Mouse (Mus musculus) CD8-positive naive resting alpha-beta T cell, adult 2 months (primary cell): ENCODE data around the gene Cwf19l1.

Experiments
- DNase-seq, 2 experiments: peaks; one replicate each; pipeline ENCODE4 v3.0.0; 2022; ENCODE audit warnings: low read depth in 2 of 2, low spot score in 2 of 2

Cwf19l1 gene

DNA sequence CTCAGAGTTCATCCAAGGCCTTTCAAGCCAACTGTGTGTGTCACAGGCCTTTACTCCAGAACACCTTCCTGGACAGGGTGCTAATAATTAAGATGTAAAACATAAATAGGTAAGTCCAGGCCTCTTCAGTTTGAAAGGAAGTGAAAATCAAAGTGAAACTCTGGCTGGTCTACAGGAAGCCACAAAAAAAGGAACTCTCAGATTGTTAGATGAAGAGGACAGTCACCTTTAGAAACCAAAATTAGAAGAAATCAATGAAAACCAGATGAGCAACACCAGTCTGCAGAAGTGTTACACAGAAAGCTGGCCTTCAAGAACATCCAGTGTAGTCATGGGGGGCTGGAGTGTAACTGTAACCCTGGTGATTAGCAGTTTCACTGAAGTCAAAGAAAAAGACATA is 17.9 kb downstream of the Cwf19l1 start:
- no peak for DNase-seq

DNA sequence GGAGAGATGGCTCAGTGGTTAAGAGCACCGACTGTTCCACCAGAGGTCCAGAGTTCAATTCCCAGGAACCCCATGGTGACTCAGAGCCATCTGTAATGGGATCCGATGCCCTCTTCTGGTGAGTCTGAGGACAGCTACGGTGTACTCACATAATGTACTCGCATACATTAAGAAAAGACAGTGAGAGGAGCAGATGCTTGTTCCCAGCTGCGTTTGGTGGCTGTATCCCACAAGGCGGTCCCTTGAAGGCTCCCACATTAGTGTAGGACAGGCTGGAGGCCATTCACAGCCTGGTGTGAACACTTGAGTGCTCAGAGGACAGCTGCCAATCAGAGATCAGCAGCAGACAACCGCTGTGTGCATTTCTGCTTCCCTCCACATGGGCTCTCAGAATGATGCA is 24.0 kb downstream of the Cwf19l1 start:
- no peak for DNase-seq

DNA sequence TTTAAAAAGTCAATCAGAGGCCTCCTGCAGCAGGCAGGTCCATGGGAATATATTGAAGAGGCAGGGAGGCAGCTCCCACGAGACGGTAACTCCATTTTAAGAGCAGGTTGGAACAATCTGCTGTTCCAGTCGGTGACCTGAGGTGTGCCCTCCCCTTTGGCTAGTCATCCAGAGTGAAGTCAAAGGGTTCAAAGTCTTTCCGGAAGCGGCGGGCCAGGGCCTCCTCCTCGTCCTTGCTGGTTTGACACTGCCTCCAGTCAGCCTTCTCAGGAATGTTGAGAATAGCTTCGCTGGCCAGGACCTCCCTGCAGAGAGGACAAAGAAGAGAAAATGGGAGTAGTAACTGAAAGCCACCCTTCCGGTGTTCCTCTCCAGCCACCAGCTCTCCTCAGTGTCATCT is 25.3 kb downstream of the Cwf19l1 start:
- no peak for DNase-seq

- no peak for DNase-seq
Observed at GRCm38 (mm10) chr19:44108996-44109395, 26.7 kb downstream of the Cwf19l1 start.

- DNase-seq: no peak
Observed at GRCm38 (mm10) chr19:44107661-44108521, 27.8 kb downstream of the Cwf19l1 start.

DNA sequence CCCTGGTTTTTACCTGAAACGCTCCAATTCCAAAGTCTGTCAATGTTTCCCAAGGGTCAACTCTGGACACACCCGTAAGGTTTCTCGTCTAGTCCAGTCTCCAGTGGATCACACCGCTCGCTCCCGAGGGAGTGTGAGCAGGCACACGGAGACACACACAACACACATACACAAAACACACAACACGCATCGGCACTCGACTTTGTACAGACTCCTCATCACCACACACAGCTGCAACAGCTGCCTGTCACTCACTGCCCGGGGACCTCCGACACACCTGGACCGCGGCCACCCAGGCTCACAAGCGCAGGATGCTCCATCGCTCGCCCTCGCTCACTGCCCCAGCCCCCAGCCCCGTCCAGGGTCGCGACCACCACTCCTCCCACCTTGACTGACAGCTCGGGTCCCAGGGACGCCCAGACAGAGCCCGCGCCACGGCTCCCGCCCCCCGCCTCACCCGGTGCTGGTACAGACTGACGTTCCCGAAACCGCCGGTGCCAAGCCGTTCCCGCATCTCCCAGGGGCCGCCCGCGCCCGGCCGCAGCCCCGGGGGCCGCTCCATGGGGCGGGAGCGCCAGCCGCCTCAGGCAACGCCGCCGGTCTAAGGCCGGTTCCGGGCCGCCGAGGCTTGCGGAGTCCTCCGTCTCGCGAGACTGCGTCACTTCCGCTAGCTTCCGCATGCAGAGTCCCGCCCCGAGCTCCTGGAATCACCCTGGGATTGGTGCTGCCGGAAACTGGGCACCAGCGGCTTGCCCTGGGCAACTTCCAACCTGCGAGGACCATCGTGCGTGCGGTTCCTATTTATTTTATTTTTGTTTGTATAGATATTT is 28.6 kb downstream of the Cwf19l1 start, which contains the start of gene Chuk:
Gene Chuk (minus strand): TSS at position 650 of the 830 bp plus-strand sequence.
- DNase-seq: peak; percentile 95

DNA sequence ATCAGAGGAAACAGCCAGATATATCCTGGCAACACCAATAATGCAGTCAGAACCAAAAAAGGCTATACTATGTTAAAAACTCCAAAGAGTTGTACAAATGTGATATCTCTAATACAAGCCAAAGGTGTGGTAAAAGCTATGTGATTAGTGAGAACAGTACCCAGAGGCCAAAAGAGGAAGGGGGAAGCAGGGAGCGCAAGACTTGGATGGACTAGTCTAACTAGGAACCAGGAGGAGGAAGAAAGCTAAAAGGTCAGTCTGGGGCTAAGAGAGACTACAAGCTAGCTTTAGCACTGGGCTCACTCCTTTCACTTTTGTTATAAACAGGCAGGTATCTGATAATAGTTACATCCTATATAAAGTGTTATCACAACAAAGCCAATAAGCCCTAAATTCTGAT is 31.3 kb downstream of the Cwf19l1 start:
- DNase-seq: no peak

- no peak for DNase-seq
Observed at GRCm38 (mm10) chr19:44103001-44103400, 32.7 kb downstream of the Cwf19l1 start.

GRCm38 (mm10) chr19:44100840-44101239 is 34.8 kb downstream of the Cwf19l1 start:
- DNase-seq: no peak

DNA sequence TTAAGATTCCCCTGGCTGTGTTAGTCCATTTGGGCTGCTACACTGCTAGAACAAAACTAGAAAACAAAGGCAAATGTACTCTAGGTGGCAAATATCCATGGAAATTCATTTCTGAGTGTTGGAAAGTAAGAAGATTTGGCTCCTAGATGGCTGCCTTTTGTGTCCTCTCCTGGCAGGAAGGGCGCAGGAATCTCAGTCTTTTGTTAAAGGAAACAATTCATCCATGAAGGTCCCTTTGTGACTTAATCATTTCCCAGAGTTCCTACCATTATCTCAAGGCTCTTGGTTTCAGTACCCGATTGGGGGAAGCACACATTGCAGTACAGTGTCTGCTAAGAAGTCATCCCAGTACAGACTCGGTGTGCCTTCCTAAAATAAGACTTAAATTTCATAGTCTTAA is 49.4 kb downstream of the Cwf19l1 start:
- no peak for DNase-seq

- no peak for DNase-seq
Observed at GRCm38 (mm10) chr19:44080920-44081319, 54.8 kb downstream of the Cwf19l1 start.

GRCm38 (mm10) chr19:44080023-44080422 is 55.7 kb downstream of the Cwf19l1 start:
- DNase-seq: no peak

- no peak for DNase-seq
Observed at GRCm38 (mm10) chr19:44077024-44077423, 58.7 kb downstream of the Cwf19l1 start.

- DNase-seq: no peak
Observed at GRCm38 (mm10) chr19:44076457-44076856, 59.2 kb downstream of the Cwf19l1 start.

GRCm38 (mm10) chr19:44074986-44075385 is 60.7 kb downstream of the Cwf19l1 start:
- DNase-seq: no peak

DNA sequence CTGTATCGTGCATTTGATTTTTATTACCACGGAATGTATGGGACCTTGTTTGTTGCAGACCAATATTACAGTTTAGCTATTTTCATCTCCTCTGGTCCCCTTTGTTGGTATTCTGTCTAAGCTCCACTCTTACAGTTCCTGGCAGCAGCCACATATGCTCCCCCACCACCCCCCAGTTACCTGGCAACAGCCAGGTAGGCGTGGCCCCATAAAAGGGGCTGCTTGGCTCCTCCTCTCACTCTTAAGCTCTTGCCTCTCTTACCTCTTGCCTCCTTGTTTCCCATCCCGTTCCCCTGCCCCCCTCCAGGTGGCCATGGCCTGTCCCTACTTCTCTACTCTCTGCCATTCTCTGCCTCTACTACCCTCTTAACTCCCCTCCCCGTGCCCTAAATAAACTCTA is 64.5 kb downstream of the Cwf19l1 start:
- no peak for DNase-seq

- DNase-seq: no peak
Observed at GRCm38 (mm10) chr19:44069914-44070232, 65.8 kb downstream of the Cwf19l1 start.

DNA sequence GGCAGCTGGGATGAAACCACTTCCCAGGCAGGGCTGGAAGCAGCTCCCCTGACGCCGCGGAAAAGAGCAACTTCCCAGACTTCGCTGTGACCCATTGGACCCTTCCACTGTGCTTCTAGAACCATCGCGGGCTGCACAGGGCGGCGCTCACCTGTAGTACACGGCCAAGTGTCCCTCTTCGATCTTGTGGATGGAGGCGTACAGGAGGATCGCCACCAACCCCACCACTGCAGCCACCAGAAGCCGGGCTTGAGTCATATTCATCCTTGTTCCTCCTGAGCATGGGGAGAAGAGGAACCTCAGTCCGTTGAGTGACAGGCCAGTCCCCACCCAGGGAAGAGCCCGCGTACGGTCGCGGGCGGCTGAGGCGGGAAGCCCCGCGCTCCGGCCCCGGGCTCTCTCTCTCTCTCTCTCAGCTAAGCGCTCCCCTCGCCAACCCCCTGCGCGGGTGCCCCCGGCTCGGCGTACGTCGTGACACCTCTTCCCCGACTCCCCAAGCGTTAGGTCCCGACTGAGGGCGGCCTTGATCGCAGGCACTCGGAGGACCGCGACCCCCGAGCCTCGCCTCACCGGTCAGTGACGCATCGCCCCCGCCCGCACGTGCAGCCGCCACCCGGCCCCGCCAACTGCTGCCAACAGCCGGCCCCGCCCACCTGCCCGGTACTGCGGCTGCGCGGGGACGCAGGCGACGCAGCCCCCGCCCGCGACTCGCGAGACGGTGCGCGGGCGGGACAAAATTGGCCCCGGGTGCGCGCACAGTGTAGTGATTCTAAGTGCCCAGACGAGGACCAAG is 66.4 kb downstream of the Cwf19l1 start, which contains the start of gene Erlin1:
Gene Erlin1 (minus strand): TSS at position 665 of the 793 bp plus-strand sequence.
- DNase-seq: peak; percentile 61 to 75

- DNase-seq: no peak
Observed at GRCm38 (mm10) chr19:44068232-44068631, 67.4 kb downstream of the Cwf19l1 start.

DNA sequence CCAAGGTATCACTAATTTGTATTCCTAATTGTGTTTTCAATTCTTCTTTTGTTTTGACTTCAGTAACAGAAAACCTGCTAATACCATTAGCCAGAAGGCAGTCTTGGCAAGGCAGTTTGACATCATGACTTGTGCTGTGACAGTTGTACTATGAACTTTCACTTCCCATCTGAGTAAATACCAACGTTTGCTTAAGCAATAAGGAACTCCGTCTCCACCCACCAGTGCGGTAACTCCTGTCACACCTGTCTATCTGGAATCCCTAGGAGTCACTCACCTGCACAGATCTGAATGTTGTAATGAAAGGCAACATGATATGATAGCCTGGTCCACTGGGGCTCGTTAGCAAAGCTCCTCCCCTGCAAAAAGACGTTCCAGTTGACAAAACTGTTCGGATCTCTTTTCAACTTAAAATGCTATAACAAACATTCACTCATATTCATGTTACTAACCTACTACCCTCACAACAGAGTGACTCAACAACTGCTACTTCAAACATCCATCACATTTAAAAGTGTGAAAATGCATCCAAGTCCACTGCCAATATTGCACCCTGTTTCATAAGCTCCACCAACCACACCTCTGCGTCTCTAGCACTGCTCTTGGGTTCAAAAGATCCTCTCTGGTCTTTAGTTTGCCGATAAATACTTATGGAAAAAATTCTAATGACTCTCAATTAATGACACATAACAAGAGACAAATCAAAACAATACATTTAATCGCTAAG is 68.2 kb downstream of the Cwf19l1 start:
- no peak for DNase-seq

DNA sequence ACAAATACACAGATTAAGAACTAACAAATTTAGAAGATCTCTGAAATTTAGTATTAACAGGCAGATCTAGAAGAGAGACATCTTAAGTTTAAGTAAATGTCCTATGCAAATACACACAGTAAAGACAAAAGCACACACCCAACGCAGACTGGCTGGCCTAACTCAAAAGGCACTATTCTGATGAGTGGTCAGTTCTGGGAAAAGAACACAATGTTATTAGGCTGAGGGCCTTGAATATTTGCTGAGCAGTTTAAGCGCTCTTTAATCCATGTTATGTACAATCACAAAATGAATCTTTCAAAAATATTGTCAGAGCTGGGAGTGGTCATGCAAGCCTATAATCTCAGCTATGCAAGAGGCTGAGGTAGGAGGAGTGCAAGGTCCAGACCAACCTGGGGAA is 70.9 kb downstream of the Cwf19l1 start:
- DNase-seq: no peak
